Mouse (Mus musculus) olfactory bulb, adult 2 months (tissue): ENCODE measurements around the gene Rbms2.

ENCODE experiments used
- CTCF ChIP-seq: fragments of 200-500 bp; IDR thresholded peaks from 2 replicates; pipeline ENCODE4 v1.5.1; 2012; ENCODE audit warnings: low read depth, mild to moderate bottlenecking, low read length, moderate library complexity; ENCODE audit not compliant: insufficient read depth
- POLR2A ChIP-seq: fragments of 200-500 bp; IDR thresholded peaks from 2 replicates; pipeline ENCODE4 v1.6.1; 2012; ENCODE audit warnings: mild to moderate bottlenecking, low read depth, low read length, moderate library complexity; ENCODE audit not compliant: insufficient read depth

DNA sequence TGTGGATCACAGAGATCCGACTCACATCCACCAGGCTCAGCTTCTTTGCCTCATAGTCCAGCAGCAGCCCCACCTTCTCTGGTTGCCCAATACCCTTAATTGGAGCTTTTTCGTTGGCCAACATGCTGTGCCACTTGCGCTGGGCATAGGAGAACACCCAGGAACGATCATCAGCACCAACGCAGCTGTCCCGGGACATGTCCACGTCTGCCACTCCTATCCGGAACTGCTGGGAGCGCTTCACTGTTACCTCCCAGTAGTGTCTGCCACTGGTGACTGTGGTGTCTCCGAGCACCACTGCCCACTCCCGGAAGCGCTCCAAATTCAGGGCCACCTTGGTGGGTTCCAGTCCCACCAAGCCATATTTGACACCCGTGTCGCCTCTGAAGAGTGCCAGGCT is 30.9 kb upstream of the Rbms2 start:
- TF ChIP-seq POLR2A: no peak
- no peak for TF ChIP-seq CTCF
